Mouse (Mus musculus): Measurements from ENCODE around the gene Gpr141.

The Gpr141 gene

DNA sequence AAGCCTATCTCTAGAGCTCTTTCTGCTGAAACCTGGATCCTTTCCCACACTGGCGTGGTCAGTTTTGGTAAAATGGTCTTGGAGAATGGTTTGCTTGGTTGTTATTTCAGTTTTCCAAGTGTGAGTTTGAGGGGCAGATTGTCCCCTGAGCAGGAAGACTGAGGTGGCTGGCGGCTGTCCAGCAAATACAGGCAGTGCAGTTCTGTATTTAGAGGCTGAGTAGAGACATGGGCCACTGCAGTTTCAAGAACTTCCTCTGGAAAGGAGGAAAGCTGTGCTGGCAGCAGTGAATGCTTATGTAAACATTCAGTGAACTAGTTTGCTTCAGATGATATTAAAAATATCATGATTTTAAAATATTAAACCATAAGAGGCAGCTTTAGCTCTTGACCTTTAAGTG is 93.2 kb downstream of the Gpr141 start:
- DNase-seq (ENCODE audit: low read depth, low spot score), result no peak

DNA sequence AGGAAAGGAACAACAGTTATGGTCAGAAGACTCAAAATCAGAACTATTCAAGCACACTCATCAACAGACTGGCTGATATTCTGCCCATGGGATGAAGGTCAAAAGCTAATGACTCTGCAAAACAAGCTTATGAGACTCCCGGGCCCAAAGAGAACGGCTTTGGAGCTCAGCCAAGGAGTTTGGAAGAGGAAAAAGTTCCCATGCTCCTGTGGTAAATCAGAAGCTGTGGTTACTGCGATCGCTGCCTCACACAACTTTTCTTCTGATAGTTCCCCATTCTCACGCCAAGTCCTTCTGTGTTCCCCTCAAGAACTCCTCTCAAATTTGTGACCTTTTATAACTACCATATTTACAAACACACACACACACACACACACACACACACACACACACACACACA is 105.1 kb downstream of the Gpr141 start:
- DNase-seq (ENCODE audit: low read depth, low spot score), result no peak

GRCm38 (mm10) chr13:19717201-19717600 is 106.9 kb downstream of the Gpr141 start:
- no peak for DNase-seq (ENCODE audit: low read depth, low spot score)

DNA sequence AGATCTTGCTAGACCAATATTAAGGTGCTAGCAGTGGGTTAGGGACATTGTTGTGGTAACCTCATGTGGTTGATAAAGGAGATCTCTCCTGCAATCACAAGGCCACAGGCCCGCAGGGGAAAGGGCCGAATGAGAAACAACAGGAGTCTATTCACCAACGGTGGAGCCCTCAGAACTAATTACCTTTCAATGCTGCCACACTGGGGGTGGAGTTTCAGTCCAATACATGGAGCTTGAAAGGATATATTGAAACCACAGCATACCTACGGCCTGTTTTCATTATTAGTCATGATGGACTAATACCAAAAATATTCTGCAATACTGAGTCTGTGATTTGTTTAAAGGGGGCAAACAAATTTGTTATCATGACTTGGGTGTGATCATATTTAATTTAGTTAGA is 120.3 kb downstream of the Gpr141 start:
- DNase-seq (ENCODE audit: low read depth, low spot score), result no peak

- peak; percentile 38 for DNase-seq (ENCODE audit: low read depth, low spot score)
These were observed 122.5 kb downstream of the Gpr141 start for GRCm38 (mm10) chr13:19701443-19702078.

DNA sequence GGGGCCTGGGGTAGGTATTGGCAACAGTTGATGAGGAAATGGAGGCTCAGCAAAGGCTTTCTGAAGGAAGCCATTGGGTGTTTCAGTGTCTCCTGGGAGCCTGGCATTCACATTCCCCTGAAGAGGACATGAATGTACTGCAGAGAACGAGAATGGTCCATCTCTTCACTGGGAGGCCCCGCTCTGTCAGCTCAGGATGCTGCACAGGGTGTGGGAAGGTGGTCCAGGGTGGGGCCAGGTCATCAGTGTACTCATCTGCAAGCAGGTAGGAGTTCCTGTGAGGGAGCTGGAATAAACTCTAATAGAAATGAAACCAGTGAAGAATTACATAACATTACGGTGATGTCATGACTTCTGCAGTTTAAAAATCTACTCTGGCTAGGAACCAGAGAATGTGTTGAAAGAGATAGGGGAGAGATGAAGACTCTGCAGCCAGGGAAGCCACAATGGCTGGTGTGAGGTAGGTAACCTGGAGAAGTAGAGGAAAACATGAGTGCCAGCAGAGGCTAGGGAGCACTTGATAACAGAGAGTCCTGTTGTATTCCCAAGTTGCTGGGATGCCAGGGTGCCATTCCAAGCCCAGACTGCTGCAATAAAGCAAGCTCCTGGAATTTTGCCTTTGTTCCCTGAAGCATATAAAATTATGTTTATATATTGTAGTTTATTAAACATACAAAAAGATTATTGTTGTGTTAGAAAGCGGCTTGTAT is 123.2 kb downstream of the Gpr141 start:
- no peak for DNase-seq (ENCODE audit: low read depth, low spot score)

Measured in ZHBTc4 (cell line).